Mouse (Mus musculus) limb, embryonic 12.5 days (tissue): ENCODE data around the gene Slc6a6. TPM values are rescaled to one million over a fixed set of nuclear protein-coding genes. Genes with fewer than 3 reads are reported as not detected.

Experiments used
- ATAC-seq: fragments of 200-750 bp; cut with Nextera tagmentation; 2 replicates; pipeline ENCODE4 v1.8.0; 2017; ENCODE audit warnings: low read depth, moderate TSS enrichment; ENCODE audit not compliant: insufficient number of reproducible peaks, insufficient read depth, low FRiP score, low TSS enrichment
- H3K27ac ChIP-seq: fragments of 300-500 bp; sonication (generic); 2 replicates; pipeline ENCODE4 v1.5.1; 2016; ENCODE audit warnings: mild to moderate bottlenecking, moderate library complexity
- H3K27me3 ChIP-seq: fragments of 300-500 bp; sonication (generic); 2 replicates; pipeline ENCODE4 v1.6.1; 2016; ENCODE audit warnings: mild to moderate bottlenecking, moderate library complexity
- H3K36me3 ChIP-seq: fragments of 300-500 bp; sonication (generic); 2 replicates; pipeline ENCODE4 v1.6.1; 2016; ENCODE audit warnings: mild to moderate bottlenecking, moderate library complexity
- H3K4me1 ChIP-seq: fragments of 300-500 bp; sonication (generic); replicated peaks from 2 replicates; pipeline ENCODE4 v1.6.1; 2016
- H3K4me2 ChIP-seq: fragments of 300-500 bp; sonication (generic); 2 replicates; pipeline ENCODE4 v1.6.1; 2016; ENCODE audit warnings: mild to moderate bottlenecking, moderate library complexity
- H3K4me3 ChIP-seq: fragments of 300-500 bp; sonication (generic); replicated peaks from 2 replicates; pipeline ENCODE4 v1.5.1; 2016; ENCODE audit warnings: mild to moderate bottlenecking
- H3K9ac ChIP-seq: fragments of 300-500 bp; sonication (generic); replicated peaks from 2 replicates; pipeline ENCODE4 v1.6.1; 2016; ENCODE audit warnings: mild to moderate bottlenecking, moderate library complexity
- H3K9me3 ChIP-seq: fragments of 300-500 bp; sonication (generic); 2 replicates; pipeline ENCODE4 v1.6.1; 2016; ENCODE audit warnings: mild to moderate bottlenecking, moderate library complexity
- WGBS: fragments of 180-500 bp; shearing (Covaris S2); methylation state at CpG from one replicate; pipeline ENCODE4 v1.1.7; 2016; 5-methylcytosine and 5-hydroxymethylcytosine counted together
- polyA plus RNA-seq: library from polyadenylated mRNA; unstranded; fragments of >200 nt; fragmentation: Nextera tagmentation; extraction: Ambion mirVana; gene quantifications from 2 replicates; pipeline ENCODE4 v1.2.1, GENCODE M21; 2016

The Slc6a6 gene
- polyA plus RNA-seq, 1 experiment from 2014 or later: 47.1 TPM

GRCm38 (mm10) chr6:91788311-91788798 is 104.5 kb downstream of the Slc6a6 start:
- Histone ChIP-seq H3K27ac (no peak overlapping the region), H3K27me3 (no peaks in the 10 kb centered on the region), H3K9ac (no peak overlapping the region), H3K36me3 (no peaks in the 10 kb centered on the region), H3K4me2 (no peak overlapping the region), H3K9me3 (no peaks in the 10 kb centered on the region), H3K4me3 (no peak overlapping the region), H3K4me1 (no peaks in the 10 kb centered on the region)
- no peak for ATAC-seq
- WGBS: 81% methylated on average over 9 of the region's 9 CpGs

- Histone ChIP-seq H3K27ac (no peak overlapping the region), H3K4me1 (0 out of 2 replicates have a peak, but pooled peaks cover 3% of the 10 kb centered on the region), H3K27me3 (no peaks in the 10 kb centered on the region; the same call in 1 of the 2 replicates), H3K4me3 (no peak overlapping the region), H3K36me3 (no peaks in the 10 kb centered on the region), H3K9me3 (no peaks in the 10 kb centered on the region), H3K4me2 (no peak overlapping the region), H3K9ac (no peak overlapping the region)
- WGBS: 50% methylated on average over 3 of the region's 3 CpGs
- ATAC-seq: no peak
Measured at GRCm38 (mm10) chr6:91795640-91796039, 111.8 kb downstream of the Slc6a6 start.

- H3K27ac ChIP-seq: no peak overlapping the region
- H3K27me3 ChIP-seq: no peaks in the 10 kb centered on the region; the same call in 1 of the 2 replicates
- WGBS: 51% methylated on average over 9 of the region's 9 CpGs
Measured at GRCm38 (mm10) chr6:91796064-91796463, 112.2 kb downstream of the Slc6a6 start.

GRCm38 (mm10) chr6:91796736-91797135 is 112.9 kb downstream of the Slc6a6 start:
- Histone ChIP-seq H3K27me3 (peaks cover 1% of the 10 kb centered on the region), H3K4me3 (no peak overlapping the region), H3K4me1 (0 out of 2 replicates have a peak, but pooled peaks cover 3% of the 10 kb centered on the region), H3K9me3 (no peaks in the 10 kb centered on the region), H3K36me3 (no peaks in the 10 kb centered on the region), H3K27ac (no peak overlapping the region), H3K9ac (no peak overlapping the region), H3K4me2 (no peak overlapping the region)
- WGBS: 86% methylated on average over 4 of the region's 4 CpGs
- no peak for ATAC-seq

More at GRCm38 (mm10) chr6:91796064-91796463, 112.2 kb downstream of the Slc6a6 start:
- no peak overlapping the region for H3K4me2 ChIP-seq
- 0 out of 2 replicates have a peak, but pooled peaks cover 3% of the 10 kb centered on the region for H3K4me1 ChIP-seq
- no peak overlapping the region for H3K9ac ChIP-seq
- H3K4me3 ChIP-seq: no peak overlapping the region
- no peak for ATAC-seq
- H3K9me3 ChIP-seq: no peaks in the 10 kb centered on the region
- no peaks in the 10 kb centered on the region for H3K36me3 ChIP-seq

- no peaks in the 10 kb centered on the region for H3K9me3 ChIP-seq
- H3K27ac ChIP-seq: no peak overlapping the region
- peaks cover 7% of the 10 kb centered on the region for H3K27me3 ChIP-seq
- H3K36me3 ChIP-seq: no peaks in the 10 kb centered on the region
- no peak for ATAC-seq
- H3K9ac ChIP-seq: no peak overlapping the region
- WGBS: 66% methylated on average over 12 of the region's 12 CpGs
- H3K4me3 ChIP-seq: no peak overlapping the region
- 0 out of 2 replicates have a peak, but pooled peaks cover 3% of the 10 kb centered on the region for H3K4me1 ChIP-seq
- H3K4me2 ChIP-seq: no peak overlapping the region
Measured at GRCm38 (mm10) chr6:91798496-91798895, 114.6 kb downstream of the Slc6a6 start.

DNA sequence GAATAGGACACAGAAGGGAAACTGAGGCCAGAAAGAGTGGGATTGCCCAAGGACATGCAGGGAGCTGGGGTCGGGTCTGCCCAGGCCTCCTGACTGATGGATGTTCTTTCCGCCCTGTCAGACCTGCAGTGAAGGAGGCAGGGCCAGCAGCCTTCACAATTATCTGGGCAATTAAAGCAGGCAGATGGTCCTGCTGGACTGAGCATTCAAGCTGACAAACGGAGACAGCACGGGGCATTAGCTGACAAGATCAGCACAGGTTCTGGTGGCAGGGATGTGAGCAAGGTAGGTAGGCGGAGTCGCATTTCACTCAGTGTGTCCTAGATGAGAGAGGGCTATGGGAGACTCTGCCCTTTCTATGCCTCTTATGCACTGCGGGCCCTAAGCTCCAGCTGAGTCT is 120.3 kb downstream of the Slc6a6 start:
- H3K27ac ChIP-seq: no peak overlapping the region

GRCm38 (mm10) chr6:91807169-91807568 is 123.3 kb downstream of the Slc6a6 start:
- peaks cover 70% of the 10 kb centered on the region for H3K27me3 ChIP-seq
- 3% methylated on average over 23 of the region's 23 CpGs for WGBS
- 0 out of 2 replicates have a peak overlapping the region, but pooled peaks have one; percentile 40 for H3K9ac ChIP-seq
- peak overlapping the region; percentile 52 for H3K4me2 ChIP-seq
- no peak for ATAC-seq
- peaks cover 8% of the 10 kb centered on the region for H3K4me1 ChIP-seq
- H3K27ac ChIP-seq: no peak overlapping the region
- no peaks in the 10 kb centered on the region for H3K9me3 ChIP-seq
- H3K36me3 ChIP-seq: no peaks in the 10 kb centered on the region
- peak overlapping the region; percentile 27 for H3K4me3 ChIP-seq

More for the DNA sequence above, 120.3 kb downstream of the Slc6a6 start:
- peaks cover 8% of the 10 kb centered on the region for H3K4me1 ChIP-seq
- no peak for ATAC-seq
- H3K4me3 ChIP-seq: no peak overlapping the region
- no peaks in the 10 kb centered on the region for H3K36me3 ChIP-seq
- no peak overlapping the region for H3K9ac ChIP-seq
- H3K9me3 ChIP-seq: no peaks in the 10 kb centered on the region
- 38% methylated on average over 7 of the region's 7 CpGs for WGBS
- H3K27me3 ChIP-seq: peaks cover 64% of the 10 kb centered on the region
- no peak overlapping the region for H3K4me2 ChIP-seq

DNA sequence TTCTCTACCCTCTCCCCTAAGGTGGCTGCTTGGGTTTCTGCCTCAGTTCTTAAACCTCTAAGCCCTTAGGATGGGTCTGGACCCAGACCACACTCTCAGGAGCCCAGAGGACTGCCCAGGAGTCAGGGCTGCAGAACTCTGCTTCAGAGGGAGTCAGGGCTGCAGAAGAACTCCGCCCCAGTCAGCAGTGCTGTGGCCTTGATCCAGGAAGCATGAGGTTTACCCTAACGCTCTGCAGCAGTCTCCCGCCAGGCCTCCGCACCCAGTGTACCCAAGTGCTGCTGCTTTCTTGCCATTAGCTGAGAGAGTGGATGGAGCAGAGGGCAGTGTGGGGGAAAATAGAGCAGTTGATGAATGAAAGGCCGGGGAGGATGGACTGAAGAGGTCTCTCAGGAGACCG is 124.2 kb downstream of the Slc6a6 start:
- Histone ChIP-seq H3K9ac (no peak overlapping the region), H3K27ac (no peak overlapping the region), H3K4me3 (no peak overlapping the region), H3K4me2 (no peak overlapping the region), H3K4me1 (peaks cover 8% of the 10 kb centered on the region), H3K9me3 (no peaks in the 10 kb centered on the region), H3K36me3 (no peaks in the 10 kb centered on the region), H3K27me3 (peaks cover 70% of the 10 kb centered on the region)
- 47% methylated on average over 6 of the region's 6 CpGs for WGBS
- no peak for ATAC-seq

Other genes with a start within 250 kb of the Slc6a6 start
- 20.0 and 21.1 TPM in 2 replicates for gene Chchd4, start 210.5 kb upstream of the Slc6a6 start, polyA plus RNA-seq
- gene Tmem43, start 210.3 kb upstream of the Slc6a6 start, polyA plus RNA-seq: 54.0 and 58.1 TPM in 2 replicates
- gene Xpc, start 168.2 kb upstream of the Slc6a6 start, polyA plus RNA-seq: 26.3 and 26.4 TPM in 2 replicates
- 344 and 347 TPM in 2 replicates for gene Lsm3, start 168.1 kb upstream of the Slc6a6 start, polyA plus RNA-seq
- 0.74 and 1.2 TPM in 2 replicates for gene Grip2, start 143.2 kb downstream of the Slc6a6 start, polyA plus RNA-seq
- 43.7 TPM in 2 replicates for gene Ccdc174, start 194.0 kb downstream of the Slc6a6 start, polyA plus RNA-seq
- gene 4930590J08Rik, start 218.8 kb downstream of the Slc6a6 start, polyA plus RNA-seq: 0.46 and 0.54 TPM in 2 replicates